Mouse (Mus musculus): Measurements from ENCODE around the gene Asic2. TPM values are rescaled to one million over a fixed set of nuclear protein-coding genes. Genes with fewer than 3 reads are reported as not detected.

Asic2 gene
- total and polyA plus RNA-seq, 3 experiments = not detected

DNA sequence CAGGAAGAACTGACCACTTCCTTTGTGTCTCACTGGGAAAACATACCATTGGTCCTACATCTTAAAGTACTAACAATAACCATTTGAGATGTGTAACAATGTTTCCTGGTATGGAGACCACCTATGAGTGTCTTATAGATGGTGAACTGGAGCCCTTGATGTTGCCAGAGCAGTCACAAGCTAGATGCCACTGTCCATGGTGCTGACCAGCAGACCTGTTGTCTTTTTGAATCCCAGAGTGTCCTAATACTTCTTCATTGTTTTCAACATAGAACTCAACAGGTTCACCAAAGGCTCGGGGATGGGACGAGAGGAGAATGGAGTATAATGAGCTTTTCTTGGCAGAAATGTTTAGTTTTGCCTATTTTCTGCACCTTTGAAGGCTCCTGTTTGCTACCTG lies 962.4 kb downstream of the Asic2 start:
- no peak overlapping the region for H3K4me3 ChIP-seq (ENCODE audit: control insufficient read depth in 1 of 2, insufficient read depth in 1 of 2, low read depth in 2 of 2, low read length in 2 of 2)
- DNase-seq (ENCODE audit: low read depth, low spot score) = peak; percentile 61
- H3K27me3 ChIP-seq (ENCODE audit: control insufficient read depth in 1 of 2, insufficient read depth in 2 of 2, low read length in 2 of 2) = no peaks in the 10 kb centered on the region
- TF ChIP-seq POLR2AphosphoS5 (IDR thresholded peaks at IDR 0.05; ENCODE audit: borderline replicate concordance, low read depth, low read length) = no peak
- TF ChIP-seq ZC3H11A (IDR thresholded peaks at IDR 0.05; ENCODE audit: low read depth, low read length) = no peak
- TF ChIP-seq HCFC1 (IDR thresholded peaks at IDR 0.05; ENCODE audit: low read depth, low read length) = no peak
- TF ChIP-seq RCOR1 (IDR thresholded peaks at IDR 0.05; ENCODE audit: low read depth, low read length) = no peak
- TF ChIP-seq NRF1 (IDR thresholded peaks at IDR 0.05; ENCODE audit: insufficient read depth, low read depth, low read length, poor library complexity, severe bottlenecking) = no peak
- no peak for TF ChIP-seq POLR2AphosphoS2 (IDR thresholded peaks at IDR 0.05; ENCODE audit: low read length)
- no peak for TF ChIP-seq MAZ (IDR thresholded peaks at IDR 0.05; ENCODE audit: low read depth, low read length)
- no peak for TF ChIP-seq MAX (IDR thresholded peaks at IDR 0.05; ENCODE audit: low read length)
- TF ChIP-seq CHD2 (IDR thresholded peaks at IDR 0.05; ENCODE audit: low read length) = no peak
- no peak for TF ChIP-seq E2F4 (IDR thresholded peaks at IDR 0.05; ENCODE audit: borderline replicate concordance, low read depth, low read length)
- H3K36me3 ChIP-seq (ENCODE audit: control insufficient read depth in 1 of 2, insufficient read depth in 2 of 2, low read length in 2 of 2) = no peaks in the 10 kb centered on the region
- no peak overlapping the region for H3K9ac ChIP-seq (ENCODE audit: control insufficient read depth, low read depth, low read length, poor library complexity, severe bottlenecking)
- H3K27ac ChIP-seq (ENCODE audit: control insufficient read depth, low read depth, low read length) = no peak overlapping the region
- H3K79me2 ChIP-seq (ENCODE audit: control insufficient read depth, insufficient read depth, low read length, poor library complexity) = no peaks in the 10 kb centered on the region
- H3K4me1 ChIP-seq (ENCODE audit: control insufficient read depth in 1 of 2, insufficient read depth in 2 of 2, low read length in 2 of 2) = no peaks in the 10 kb centered on the region
- no peaks in the 10 kb centered on the region for H3K9me3 ChIP-seq (replicated peaks; ENCODE audit: insufficient read depth, low read length)

DNA sequence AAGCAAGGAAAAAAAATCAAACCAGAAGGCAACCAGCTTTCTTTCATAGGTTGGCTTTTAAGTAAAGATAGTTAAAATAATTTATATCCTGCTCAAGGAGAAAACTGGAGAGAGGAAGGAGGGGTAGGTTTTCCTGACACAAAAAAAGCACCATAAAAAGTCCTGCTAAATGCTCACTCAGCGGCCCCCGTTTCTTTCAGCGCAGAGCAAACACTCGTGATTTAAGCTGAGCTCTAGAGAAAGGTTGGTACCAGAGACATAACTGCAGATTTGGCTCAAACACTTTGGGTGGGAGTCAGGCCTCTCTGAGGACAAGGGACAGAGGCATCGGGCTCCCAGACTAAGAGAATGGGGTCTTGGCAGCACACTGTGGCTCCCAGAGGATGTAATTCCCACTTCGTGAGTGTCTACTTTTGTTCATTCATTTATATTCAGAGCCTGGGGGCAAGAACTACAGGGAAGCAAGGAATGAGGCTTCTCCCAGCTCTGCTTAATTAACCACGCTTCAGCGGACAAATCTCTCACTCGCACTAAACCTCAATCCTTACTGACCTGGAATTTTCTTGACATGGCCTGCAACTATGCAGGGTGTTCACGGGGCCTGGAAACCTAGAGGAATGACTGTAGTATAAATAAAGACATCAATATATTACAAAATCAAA lies 965.4 kb downstream of the Asic2 start:
- H3K79me2 ChIP-seq (ENCODE audit: control insufficient read depth, insufficient read depth, low read length, poor library complexity) = no peaks in the 10 kb centered on the region
- TF ChIP-seq MYB (IDR thresholded peaks at IDR 0.05; ENCODE audit: low read depth, low read length) (no peak), MEF2A (IDR thresholded peaks at IDR 0.05; ENCODE audit: extremely low read depth, insufficient replicate concordance, low read depth, low read length, poor library complexity, severe bottlenecking) (no peak)
- H3K27me3 ChIP-seq (ENCODE audit: control insufficient read depth in 1 of 2, insufficient read depth in 2 of 2, low read length in 2 of 2) = no peaks in the 10 kb centered on the region
- no peak for DNase-seq (ENCODE audit: low read depth, low spot score)
- no peak overlapping the region for H3K4me3 ChIP-seq (ENCODE audit: control insufficient read depth in 1 of 2, insufficient read depth in 1 of 2, low read depth in 2 of 2, low read length in 2 of 2)
- no peaks in the 10 kb centered on the region for H3K36me3 ChIP-seq (ENCODE audit: control insufficient read depth in 1 of 2, insufficient read depth in 2 of 2, low read length in 2 of 2)
- no peaks in the 10 kb centered on the region for H3K9me3 ChIP-seq (replicated peaks; ENCODE audit: insufficient read depth, low read length)
- H3K27ac ChIP-seq (ENCODE audit: control insufficient read depth, low read depth, low read length) = no peak overlapping the region
- H3K9ac ChIP-seq (ENCODE audit: control insufficient read depth, low read depth, low read length, poor library complexity, severe bottlenecking) = no peak overlapping the region
- H3K4me1 ChIP-seq (ENCODE audit: control insufficient read depth in 1 of 2, insufficient read depth in 2 of 2, low read length in 2 of 2) = no peaks in the 10 kb centered on the region

DNA sequence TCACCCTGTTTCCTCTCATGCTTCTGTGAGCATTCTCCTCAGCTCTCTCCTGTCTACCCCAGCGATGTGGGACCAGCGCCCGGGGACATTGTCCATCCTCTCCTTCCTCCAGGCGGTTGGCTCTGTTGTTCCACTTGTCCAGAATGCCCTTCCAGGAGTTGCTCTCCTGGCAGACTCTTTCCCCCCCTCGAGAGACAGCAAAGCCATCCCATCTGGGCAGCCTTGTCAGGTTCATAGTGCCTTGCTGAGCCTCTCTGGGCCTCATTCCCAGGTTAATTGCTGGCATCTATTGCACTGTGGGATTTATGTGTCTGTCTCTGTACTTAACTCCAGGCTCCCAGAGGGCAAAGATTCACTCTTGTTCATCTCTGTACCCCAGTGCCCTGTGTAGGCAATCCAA lies 972.6 kb downstream of the Asic2 start:
- no peaks in the 10 kb centered on the region for H3K27me3 ChIP-seq (ENCODE audit: control insufficient read depth in 1 of 2, insufficient read depth in 2 of 2, low read length in 2 of 2)
- no peaks in the 10 kb centered on the region for H3K9me3 ChIP-seq (replicated peaks; ENCODE audit: insufficient read depth, low read length)
- H3K4me3 ChIP-seq (ENCODE audit: control insufficient read depth in 1 of 2, insufficient read depth in 1 of 2, low read depth in 2 of 2, low read length in 2 of 2) = no peak overlapping the region
- H3K9ac ChIP-seq (ENCODE audit: control insufficient read depth, low read depth, low read length, poor library complexity, severe bottlenecking) = no peak overlapping the region
- H3K4me1 ChIP-seq (ENCODE audit: control insufficient read depth in 1 of 2, insufficient read depth in 2 of 2, low read length in 2 of 2) = no peaks in the 10 kb centered on the region
- no peak for DNase-seq (ENCODE audit: low read depth, low spot score)
- no peaks in the 10 kb centered on the region for H3K36me3 ChIP-seq (ENCODE audit: control insufficient read depth in 1 of 2, insufficient read depth in 2 of 2, low read length in 2 of 2)
- no peak overlapping the region for H3K27ac ChIP-seq (ENCODE audit: control insufficient read depth, low read depth, low read length)
- TF ChIP-seq MAFK (IDR thresholded peaks at IDR 0.05; ENCODE audit: borderline replicate concordance, low read depth, low read length) = no peak
- no peak for TF ChIP-seq USF1 (IDR thresholded peaks at IDR 0.05; ENCODE audit: low read depth, low read length)
- TF ChIP-seq MXI1 (IDR thresholded peaks at IDR 0.05; ENCODE audit: low read depth, low read length) = no peak
- TF ChIP-seq TAL1 (IDR thresholded peaks at IDR 0.05; ENCODE audit: low read length) = no peak
- TF ChIP-seq POLR2AphosphoS5 (IDR thresholded peaks at IDR 0.05; ENCODE audit: borderline replicate concordance, low read depth, low read length) = no peak
- no peak for TF ChIP-seq CHD2 (IDR thresholded peaks at IDR 0.05; ENCODE audit: low read length)
- TF ChIP-seq GABPA (IDR thresholded peaks at IDR 0.05; ENCODE audit: low read depth, low read length) = no peak
- no peak for TF ChIP-seq E2F4 (IDR thresholded peaks at IDR 0.05; ENCODE audit: borderline replicate concordance, low read depth, low read length)
- no peak for TF ChIP-seq TCF12 (IDR thresholded peaks at IDR 0.05; ENCODE audit: low read depth, low read length)
- TF ChIP-seq ZC3H11A (IDR thresholded peaks at IDR 0.05; ENCODE audit: low read depth, low read length) = no peak
- H3K79me2 ChIP-seq (ENCODE audit: control insufficient read depth, insufficient read depth, low read length, poor library complexity) = no peaks in the 10 kb centered on the region
